Mouse (Mus musculus) adipocyte (in vitro differentiated cells): ENCODE measurements around the gene Camsap1.

Source experiments
- DNase-seq: peaks from one replicate; pipeline ENCODE4 v3.0.0-alpha.2; 2016; ENCODE audit warnings: low spot score

Camsap1 gene

GRCm38 (mm10) chr2:25884756-25885155, 98.3 kb downstream of the Camsap1 start:
- DNase-seq, result no peak

- DNase-seq, result no peak
Measured at GRCm38 (mm10) chr2:25882276-25882675, 100.8 kb downstream of the Camsap1 start.

GRCm38 (mm10) chr2:25879061-25879460, 104.0 kb downstream of the Camsap1 start:
- no peak for DNase-seq

GRCm38 (mm10) chr2:25878516-25878915, 104.6 kb downstream of the Camsap1 start:
- DNase-seq, result no peak

- DNase-seq, result no peak
Measured at GRCm38 (mm10) chr2:25877736-25878268, 105.3 kb downstream of the Camsap1 start.

- DNase-seq, result no peak
Measured at GRCm38 (mm10) chr2:25877250-25877735, 105.8 kb downstream of the Camsap1 start.
